Mouse (Mus musculus): ENCODE results near the gene Tbx1. TPM values are rescaled to one million over a fixed set of nuclear protein-coding genes. Genes with fewer than 3 reads are reported as not detected.

Tbx1 gene
- total RNA-seq, 2 experiments from 2014 or later: 0.55 to 0.68 TPM

DNA sequence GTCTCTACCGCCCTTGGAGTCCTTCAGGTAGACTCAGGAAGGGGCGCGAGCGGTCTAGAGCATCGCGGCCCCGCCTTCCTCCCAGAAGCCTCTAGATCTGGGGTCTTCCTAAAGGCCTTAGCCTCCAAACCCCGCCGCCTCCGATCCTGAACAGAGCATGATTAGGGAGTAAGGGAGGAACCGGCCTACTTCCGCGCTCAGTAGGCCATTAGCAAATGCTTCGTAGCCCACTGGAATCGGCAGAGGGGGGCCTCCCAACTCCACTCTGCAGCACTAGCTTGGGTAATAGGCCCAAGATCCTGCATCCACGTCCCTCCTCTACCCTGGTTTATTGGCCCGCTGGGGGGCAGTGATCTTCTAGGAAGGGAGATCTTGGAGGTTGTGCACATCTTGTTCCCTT lies 31.5 kb upstream of the Tbx1 start, which contains the start of gene Gp1bb:
Gp1bb (minus strand) TSS at position 385 of the 400 bp plus-strand sequence.
- DNase-seq: no peak

DNA sequence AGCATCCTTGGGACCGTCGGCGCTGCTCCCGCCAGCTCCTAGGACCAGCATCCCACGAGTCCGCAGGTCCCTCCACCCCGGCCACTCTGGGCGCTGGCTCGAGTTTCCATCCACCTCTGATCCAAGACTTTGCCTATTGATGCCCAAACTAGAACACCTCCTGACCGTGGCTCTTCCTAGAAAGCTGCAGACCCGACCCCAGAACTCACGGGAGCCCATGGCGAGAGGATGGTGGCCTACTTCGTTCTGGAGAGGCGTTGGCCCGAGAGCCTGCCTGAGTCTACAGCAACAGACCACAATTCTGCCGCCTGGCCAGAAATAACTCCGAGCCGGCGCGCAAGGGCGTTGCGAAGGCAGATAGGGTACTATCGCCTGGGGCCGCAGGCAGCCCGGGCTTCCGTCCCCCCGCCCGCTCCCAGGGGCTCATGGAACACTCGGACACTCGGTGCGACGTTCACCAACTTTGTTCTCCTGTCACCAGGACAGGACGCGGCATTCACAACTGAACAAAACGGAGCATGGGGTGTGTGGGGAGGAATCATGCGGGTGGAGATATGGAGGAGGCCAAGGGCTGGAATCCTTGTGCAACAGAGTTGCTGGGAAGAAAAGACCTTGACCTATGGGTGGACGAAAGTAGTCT lies 31.0 kb upstream of the Tbx1 start:
- DNase-seq: peak; percentile 51

DNA sequence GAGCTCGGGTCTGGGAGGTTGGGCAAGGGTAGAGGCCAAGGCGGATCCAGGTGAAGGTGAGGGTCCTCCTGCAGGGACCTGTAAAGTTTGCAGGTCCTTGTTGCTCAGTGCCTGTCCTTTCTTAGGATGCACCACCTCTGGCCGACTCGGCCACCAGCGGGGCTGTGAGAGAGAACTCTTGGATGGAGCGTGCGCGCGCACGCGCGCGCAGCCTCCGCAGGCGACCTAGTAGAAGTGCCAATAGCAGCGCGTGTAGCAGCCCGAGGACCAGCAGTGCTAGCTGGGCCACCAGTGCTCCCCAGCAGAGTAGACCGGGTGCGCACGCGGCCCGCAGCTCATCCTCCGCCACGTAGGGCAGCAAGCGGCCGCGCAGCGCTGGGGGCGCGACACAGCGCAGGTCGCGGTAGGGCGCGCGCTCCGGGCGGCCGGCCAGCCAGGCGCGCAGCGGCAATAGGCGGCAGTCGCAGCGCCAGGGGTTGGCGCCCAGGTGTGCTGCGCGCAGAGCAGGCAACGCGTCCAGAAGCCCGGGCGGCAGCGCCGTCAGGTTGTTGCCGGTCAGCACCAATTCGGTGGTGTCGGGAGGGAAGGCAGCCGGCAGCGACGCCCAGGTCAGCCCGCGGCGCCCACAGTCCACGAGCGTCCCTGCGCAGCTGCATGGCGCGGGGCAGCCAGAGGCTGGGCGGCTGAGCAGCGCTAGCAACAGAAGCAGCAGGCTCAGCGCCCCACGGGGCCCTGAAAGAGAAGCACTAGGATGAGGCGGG lies 30.3 kb upstream of the Tbx1 start:
- peak; percentile 46 for DNase-seq

DNA sequence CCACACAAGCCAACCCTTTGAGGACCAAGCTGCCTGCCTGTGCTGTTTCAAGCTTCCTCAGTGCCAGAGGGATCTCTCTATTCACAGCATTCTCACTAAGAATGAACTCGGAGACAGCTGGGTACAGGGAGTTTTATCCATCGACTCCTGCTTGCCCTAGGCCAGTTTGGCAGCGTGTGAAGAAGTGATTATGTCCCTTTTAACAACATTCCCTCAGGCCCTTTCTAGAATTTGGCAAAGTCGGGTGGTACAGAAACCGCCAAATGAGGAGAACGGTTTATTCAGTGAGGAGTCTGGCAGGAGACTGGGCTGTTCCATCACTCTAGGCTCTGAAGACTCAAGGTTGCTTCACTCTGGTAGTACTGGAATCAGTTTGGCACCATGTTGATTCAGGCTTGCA lies 29.7 kb upstream of the Tbx1 start:
- DNase-seq: no peak

DNA sequence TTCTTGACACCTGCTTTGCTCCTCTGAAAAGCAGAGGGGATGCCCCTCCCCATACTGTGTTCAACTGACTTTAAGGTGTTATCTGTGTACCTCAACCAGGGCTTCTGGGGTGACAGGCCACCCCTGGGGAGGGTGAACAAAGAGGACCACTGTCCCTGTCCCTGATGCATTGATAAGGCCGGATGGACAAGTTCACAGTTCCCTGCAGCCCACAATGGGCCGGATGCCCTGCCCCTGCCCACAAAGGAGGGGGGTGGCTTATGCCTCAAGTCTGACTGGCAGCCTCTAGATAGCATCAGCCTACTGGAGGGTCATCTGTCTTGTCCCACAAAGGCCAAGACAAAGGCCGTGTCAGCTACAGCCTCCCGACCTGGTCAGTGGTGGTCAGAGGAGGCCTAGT lies 28.6 kb upstream of the Tbx1 start:
- no peak for DNase-seq

DNA sequence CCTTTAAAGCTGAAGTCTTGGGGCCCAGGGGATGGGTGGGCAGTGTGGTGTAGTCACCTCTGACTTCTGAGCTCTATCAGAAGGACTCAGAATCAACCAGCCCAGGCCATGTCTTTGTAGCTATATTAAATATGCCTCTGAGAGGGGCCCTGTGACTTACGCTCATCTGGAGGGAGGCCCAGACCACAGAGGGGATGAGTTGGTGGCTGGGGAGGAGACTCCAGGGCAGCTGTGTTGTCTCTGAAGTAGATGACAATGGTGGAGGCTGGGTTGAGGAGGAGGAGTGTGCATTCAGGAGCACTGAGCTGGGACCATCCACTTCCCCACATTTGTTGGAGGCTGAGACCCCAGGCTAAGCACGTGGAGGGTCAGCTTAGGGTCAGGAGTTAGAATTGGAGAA lies 27.8 kb upstream of the Tbx1 start:
- DNase-seq: no peak

DNA sequence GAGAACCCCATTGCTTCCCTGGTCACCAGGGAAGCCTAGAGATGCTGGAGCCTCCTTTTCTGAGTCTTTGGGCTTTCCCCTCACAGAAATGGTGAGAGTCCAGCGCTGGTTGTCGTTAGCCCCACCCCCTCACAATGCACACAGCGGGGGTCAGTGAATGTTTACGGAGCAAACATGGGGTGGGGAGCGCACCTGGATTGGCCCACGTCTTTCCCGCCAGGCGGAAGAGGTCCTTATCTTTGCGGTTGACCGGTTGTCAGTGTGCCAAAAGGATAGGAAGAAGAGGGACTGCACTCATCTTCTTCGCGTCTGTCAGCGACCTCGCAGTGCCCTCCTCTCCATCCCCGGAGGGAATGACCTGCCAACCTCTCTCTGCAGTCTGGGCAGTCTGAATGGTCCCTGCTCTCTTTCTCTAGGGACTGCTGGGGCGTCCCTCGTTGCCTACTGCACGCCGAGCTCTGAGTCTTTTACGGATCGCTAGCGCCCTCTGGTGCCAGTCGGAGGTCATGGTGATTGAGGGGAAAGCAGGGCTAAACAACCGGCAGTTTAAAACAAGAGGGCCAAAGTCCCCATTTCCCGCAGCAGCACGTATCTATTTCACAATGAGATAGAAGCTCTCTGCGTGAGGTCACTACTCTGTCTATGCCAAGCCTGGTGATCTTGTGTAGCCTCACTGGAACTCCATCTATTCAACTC lies 27.0 kb upstream of the Tbx1 start:
- peak; percentile 93 for DNase-seq

DNA sequence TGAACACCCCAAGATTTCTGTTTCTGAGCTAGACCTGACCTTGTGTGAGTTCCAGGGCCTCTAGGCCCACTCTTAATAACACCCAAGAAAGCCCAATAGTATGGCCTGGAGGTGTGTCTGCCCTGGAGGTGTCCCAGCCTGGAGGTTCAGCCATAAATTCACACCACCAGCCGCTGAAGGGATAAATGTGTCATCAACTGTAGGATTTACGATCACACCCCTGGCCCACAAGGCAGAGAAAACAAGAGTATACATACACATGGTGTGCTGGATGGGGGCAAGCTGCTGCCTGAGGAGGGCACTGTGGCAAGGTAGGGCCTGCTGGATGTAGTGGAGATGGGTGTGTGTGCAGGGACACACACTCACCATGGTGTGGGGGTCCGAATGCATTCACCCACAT lies 22.8 kb upstream of the Tbx1 start:
- no peak for DNase-seq

DNA sequence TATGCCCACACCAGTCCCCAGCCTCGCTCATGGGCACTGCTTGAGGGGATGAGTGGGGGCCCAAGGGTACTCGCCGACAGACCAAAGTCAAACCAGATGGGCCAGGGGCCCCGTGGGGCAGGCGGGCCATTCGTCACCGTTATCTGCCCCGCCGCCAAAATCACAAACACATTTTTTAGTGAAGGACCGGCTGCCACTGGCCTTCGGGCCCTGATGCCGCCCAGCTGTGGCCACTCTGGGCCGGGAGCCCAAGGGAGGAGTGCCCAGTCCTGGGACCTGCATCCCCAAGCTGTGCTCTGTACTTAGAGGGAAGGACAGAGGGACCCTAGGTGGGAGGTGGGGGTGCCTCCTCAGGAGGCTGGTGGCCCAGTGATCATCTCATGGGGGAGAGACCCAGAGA lies 21.3 kb upstream of the Tbx1 start:
- DNase-seq: no peak

DNA sequence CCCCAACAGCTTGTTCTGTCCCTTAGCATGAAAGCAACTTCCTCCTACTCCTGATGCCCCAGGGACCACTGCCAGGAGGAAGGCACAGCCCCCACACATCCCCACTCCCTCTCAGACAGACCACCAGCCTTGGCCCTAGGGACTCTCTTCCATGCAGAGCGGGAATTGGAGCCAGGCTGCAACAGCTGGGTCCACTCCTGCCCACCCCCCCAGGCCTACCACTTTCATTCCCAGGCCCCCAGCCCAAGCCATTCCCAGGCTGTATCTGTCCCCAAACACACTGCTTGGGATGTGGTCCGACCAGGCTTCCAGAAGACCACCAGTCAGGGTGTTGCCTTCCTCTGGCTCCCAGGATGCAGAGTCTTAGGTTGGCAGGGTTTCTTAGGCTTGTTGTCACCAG lies 18.6 kb upstream of the Tbx1 start:
- DNase-seq: no peak

DNA sequence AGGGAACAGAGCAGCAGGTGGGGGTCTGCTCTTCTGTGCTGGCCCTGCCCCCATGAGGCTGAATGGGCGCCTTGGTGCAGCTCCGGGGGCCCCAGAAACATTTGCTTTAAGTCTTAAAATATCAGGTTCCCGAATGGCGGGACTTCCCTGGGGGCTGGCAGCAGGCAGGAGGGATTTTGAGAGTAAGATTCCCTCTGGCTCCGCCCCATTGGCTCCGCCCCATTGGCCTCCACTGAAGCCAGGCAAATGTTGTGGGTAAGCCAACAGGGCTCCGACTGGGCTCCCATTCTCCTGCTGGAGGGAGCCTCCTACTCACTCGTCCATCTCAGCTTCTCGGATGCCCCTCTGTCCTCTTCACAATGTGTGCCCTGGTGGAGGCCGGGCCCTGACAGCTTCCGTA lies 17.8 kb upstream of the Tbx1 start:
- no peak for DNase-seq

DNA sequence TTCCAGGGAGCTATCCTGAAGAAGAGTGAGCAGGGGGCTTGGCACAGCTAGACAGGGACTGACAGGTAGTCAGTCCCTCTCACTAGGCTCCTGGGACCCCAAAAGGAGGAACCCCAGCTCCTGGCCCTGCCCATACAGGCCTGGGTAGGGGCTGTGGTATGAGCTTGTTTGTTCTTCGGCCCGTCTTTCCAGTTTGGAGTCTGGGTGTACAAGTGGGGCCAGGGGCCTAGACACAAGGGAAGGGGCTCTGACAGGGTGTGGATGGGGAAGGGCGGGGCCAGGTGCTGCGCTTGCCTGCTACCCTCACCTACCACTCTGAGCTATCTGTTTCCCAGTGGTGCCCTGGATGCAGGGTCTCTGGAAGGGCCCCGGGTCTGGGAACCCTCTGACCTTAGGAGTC lies 15.2 kb upstream of the Tbx1 start:
- no peak for DNase-seq

DNA sequence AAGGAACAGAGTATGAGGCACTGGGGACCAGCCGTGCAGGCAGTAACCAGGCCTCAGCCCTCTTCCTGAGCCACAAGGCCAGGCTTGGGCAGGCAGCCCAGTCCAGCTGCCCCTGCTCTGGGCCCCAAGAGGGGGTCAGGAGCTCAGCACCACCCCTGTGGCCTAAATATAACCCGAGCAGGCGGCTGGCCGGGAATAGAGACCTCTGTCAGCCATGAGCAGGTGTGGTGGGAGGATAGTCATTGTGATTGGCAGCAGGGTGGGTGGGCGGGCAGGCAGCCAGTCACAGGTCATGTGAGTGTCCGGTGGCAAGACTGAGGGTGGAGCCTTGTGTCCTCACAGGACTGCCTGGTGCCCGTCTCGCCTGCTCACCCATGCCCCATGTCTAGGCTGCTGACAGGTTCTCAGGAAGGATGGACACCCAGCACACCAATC lies 13.8 kb upstream of the Tbx1 start:
- peak; percentile 78 for DNase-seq

DNA sequence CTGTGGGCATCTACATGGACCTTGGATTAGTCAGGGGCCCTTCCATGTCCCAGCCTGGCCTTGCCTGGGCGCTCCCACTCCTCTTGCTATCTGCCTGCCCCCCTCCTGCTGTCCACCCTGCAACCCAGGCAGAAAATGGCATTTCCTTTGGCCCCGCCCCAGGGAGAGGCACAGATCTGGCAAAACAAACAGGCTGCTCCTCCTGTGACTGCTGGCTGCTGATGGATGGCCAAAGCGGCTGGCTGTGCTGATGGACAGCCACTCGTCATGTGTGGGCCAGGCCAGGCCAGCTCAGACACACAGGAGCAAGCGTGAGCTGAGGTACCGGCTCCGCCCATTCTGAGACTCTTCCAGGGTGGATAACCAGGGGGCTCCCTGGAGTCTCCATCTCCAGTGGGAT lies 11.0 kb upstream of the Tbx1 start:
- DNase-seq: no peak

DNA sequence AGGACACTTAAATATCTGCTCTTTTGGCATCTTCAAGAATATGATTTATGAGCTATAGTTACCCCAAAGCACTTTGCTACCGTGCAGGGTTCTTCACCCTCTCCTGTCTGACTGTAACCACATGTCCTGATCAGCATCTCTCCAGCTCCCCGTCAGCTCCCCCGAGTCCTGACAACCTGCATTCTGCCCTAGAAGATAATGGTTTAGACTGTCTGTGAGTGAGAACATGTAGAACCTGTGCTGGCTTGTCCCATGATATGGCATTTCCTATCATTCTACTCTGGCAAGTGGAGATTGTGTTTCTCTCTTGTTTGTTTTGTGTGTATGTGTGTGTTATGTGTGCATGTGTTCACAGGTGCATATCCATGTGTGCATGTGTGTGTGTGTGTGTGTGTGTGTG lies 7.5 kb upstream of the Tbx1 start:
- no peak for DNase-seq

DNA sequence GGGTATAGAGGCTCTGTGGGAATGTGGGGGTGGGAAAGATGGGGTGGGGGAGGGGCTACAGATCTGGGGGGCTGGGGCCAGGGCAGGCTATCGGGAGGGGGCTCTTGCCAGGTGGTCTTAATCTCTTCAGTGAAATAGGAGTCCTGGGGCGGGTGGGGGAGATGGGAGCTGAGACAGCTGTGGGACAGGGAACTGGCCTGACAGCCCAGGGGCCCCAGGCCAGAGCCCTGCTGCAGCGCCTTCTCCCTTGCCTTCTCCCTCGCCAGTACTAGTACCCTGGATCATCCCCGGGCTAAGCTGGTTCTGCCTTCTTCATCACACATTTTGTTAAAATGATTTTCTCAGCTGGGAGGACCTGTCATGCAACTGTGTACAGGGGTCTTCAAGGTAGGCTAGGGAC lies 5.8 kb upstream of the Tbx1 start:
- no peak for DNase-seq

DNA sequence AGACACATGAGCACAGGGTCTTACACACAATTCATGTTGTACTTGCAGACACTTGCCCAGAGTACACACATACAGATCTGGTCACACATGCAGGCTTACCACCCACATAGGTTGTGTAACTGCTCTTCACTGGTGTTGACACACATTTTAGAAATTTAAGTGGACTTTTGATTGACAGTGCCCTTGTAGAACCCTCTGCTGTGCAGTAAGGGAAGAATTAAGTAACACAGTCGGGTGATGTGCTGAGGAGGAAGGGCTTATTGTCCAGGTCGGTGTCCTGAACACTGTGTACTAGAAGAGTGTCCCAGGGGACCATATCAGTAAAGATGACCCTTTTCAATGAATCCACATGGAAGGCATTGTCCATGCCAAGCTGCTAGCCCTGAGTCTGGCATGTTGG lies 3.5 kb upstream of the Tbx1 start:
- no peak for DNase-seq

DNA sequence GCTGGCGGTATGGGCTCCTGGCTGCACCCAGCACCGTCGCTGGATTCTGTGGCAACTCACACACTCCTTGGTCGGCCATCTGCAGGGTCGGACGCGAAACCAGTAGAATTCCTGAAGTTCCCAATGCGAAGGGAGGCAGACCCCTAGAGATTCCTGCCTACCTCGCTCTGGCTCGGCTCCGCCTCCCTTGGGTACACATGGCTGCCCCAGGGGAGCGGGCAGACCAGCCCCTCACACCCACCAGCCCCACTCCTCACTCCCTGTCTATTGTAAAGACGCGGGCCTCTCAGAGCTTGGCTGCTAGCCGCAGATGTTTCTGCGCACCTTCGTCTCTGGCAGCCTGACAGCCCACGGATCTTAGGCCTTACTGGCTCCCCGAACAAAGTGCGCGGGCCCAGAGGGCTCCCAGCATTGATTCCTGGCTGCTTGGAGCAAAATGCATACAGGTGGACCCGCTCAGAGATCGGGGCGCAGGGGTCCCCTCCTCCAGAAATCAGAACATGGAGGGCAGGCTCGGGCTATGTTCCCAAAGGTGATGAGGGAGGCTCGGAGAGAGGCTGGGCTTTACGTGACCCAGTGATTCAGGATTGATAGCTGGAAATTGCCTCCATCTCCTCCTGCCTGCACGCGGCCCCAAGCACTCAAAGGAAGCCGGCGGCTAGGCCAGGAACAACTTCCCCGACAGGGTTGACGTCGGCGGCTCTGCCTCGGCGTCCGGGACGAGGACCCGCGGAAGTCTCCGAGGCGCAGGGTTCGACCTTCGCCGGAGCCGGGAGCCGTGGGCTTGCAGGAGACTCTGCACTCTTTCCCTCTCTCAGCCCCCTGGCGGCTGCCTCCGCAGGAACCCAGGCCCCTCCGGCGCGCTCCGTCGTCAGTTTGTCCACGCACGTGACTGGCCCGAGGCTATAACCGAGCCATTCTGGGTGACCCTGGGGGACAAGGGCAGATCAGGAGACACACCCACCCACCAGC lies 862 bp upstream of the Tbx1 start:
- peak; percentile 52 for DNase-seq

DNA sequence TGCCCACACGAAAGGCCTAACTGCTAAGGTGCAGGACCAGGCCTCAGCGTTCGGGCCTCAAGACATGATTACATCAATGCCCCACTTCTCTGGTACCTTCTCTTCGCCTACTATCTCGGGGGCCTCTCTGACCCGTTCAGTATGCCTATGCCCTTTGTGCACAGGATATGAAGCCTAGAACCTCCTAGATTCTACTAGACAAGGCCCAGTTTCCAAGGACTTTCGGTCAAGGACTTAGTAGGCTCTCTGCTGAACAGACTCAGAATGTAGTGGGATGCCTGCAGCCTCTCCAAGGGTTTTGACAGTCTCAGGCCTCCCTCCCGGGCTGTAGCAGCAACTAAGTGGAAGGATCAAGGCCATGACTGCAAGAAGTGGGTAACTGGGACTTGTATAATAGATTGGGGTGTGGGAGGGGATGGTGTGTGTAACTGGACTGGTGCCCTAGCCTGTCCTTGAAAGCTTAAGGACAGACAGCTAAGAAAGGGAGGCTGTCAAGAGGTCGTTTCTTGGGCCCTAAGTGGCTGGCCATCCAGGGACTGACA lies 1.3 kb downstream of the Tbx1 start:
- no peak for DNase-seq

DNA sequence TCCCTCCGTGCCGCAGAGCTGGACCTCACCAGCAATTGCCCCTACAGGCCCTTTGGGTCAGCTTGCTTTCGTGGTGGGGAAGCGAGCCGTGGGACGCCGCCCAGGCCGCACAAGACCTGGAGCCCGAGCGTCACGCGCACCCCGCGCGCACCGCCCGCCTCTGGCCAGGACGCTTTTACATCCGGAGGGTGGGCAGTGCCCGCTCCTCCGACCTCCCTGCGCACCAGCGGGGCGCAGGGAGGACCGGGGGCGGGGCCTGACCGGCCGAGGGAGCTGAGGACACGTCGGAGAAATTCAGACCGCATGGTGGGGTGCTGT lies 1.8 kb downstream of the Tbx1 start:
- DNase-seq: no peak

DNA sequence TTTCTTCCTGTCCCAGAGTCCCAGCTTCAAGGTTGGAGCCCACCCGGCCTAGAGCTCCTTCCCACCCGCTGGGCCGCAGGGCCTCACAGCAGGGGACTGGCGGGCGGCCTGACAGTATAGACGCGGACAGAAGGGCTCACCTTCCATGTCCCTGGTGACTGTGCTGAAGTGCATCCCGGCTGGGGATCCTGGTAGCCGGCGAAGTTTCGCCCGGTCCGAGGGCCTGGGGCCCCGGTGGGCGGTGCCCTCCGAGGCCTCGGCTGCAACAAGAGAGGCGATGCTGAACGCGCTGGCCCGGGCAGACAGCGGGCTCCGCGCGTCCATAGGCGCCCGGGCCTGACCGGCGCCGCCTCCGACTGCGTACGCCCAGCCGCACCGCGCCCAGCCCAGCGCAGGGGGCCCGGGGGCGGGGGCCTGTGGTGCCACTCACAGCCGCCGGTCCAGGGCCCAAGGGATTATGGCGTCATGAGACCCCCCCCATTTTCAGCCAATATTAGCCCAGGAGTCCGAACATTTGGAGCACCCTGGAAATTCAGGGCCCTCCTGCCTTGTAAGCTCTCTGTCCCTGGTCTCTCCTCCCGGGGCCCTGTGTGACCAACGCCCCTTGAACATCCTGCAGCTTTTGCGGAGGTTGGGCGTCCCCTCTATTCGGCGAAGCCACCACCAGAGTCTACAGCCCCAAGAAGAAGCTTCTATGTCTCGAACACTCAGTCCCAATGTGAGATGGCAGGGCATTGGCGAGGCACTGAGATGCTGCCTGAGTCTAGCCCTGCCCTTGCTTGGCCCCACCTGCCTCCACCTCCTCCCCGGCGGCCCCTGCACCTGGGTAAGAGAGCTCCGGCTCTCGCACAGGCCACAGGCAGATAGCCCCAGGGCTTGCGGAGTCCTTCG lies 2.4 kb downstream of the Tbx1 start:
- no peak for DNase-seq

Measured in heart, postnatal 4 days (tissue).